Mouse (Mus musculus) c-Kit-positive CD71-positive TER-119-negative erythroid progenitor cells, embryonic 14.5 days (primary cell): ENCODE results near the gene Slc46a1.

Experiments
- DNase-seq: peaks from one replicate; pipeline ENCODE4 v3.0.0-alpha.2; 2013; ENCODE audit warnings: low read depth

Gene Slc46a1

DNA sequence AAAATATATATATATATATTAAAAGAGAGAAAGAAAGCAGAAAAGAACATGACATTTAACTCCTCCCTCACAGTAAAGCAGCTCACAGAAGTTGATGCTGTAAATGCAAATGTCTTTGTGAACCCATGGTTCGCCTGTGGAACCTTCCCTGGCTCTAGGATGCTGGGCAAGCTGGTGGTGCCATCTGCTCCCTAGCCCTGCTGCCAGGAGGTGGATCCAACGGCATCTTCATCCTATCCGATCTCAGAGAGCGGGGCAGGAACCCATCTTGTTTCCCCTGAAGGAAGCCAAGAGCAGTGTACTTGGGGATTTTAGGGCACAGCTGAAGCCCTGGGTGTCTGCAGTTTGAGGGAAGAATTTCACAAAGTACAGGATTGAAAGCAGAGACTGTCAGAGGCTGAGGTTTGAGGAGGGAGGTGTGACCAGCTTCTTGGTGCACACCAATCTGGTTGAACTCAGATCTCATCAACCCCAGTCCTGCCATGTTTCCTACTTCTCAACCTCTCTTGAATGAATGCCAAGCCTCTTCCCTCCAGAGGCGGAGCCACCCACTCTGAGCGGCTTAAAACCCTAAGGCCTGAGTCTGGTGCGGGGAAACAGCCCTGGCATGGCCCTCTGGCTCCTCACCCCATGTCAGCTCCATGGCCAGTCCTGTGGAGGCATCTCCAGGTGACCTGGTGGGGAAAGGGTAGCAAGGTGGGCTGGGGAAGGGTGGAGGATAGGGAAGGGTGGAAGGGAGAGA lies 37.6 kb downstream of the Slc46a1 start, which contains the start of gene Sebox:
Gene Sebox (plus strand): TSS at position 539 of the 742 bp plus-strand sequence.
- DNase-seq = no peak

DNA sequence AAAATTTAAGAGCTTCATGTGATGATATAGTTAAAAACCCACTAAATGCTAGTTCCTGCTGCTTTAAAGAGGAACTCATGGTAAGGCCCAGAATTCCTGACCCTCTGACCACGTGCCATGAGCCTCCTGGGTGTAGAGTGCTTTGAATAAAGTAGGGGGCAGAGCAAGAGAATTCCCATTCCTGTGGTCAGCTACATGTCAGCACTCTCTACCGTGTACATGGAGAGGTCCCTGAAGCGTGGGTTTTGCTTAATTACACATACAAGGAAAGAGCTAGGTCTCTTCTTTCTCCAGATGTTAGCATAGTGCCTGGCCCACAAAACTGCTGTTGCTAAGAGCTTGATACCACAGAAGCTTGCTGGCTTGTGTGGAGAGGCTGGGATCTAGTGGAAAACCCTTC lies 39.9 kb downstream of the Slc46a1 start:
- DNase-seq = no peak

DNA sequence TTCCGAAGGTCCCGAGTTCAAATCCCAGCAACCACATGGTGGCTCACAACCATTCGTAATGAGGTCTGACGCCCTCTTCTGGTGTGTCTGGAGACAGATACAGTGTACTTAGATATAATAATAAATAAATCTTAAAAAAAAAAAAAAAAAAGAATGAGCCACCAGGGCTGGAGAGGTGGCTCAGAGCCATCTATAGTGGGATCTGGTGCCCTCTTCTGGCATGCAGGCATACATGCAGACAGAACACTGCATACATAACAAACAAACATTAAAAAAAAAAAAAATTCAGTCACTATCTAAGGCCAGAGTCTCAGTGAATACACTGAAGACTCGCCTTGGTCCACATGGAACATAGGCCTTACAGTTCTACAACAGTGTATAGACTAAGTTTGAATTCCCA lies 43.7 kb downstream of the Slc46a1 start:
- no peak for DNase-seq

- peak; percentile 88 for DNase-seq
Measured at GRCm38 (mm10) chr11:78512025-78512957, 46.8 kb downstream of the Slc46a1 start, which contains the start of the genes Tmem199 and Poldip2. TSS of gene Tmem199 (minus strand) at chr11:78512172. TSS of gene Poldip2 (plus strand) at chr11:78512193.

- no peak for DNase-seq
Measured at GRCm38 (mm10) chr11:78513106-78513790, 47.8 kb downstream of the Slc46a1 start.

GRCm38 (mm10) chr11:78515549-78516325 lies 50.2 kb downstream of the Slc46a1 start:
- no peak for DNase-seq

GRCm38 (mm10) chr11:78518931-78519330 lies 53.4 kb downstream of the Slc46a1 start:
- no peak for DNase-seq
